Mouse (Mus musculus) stomach, postnatal 0 days (tissue): ENCODE measurements at regions not wholly inside any gene's neighbourhood (a gene's known extent, or its start where the extent isn't known, plus 50 kb on each side); places are given as distances from the start of the nearest gene placed in this dataset.

ENCODE experiments used
- CTCF ChIP-seq: IDR thresholded peaks from 2 replicates; pipeline ENCODE4 v1.5.1; 2016; ENCODE audit warnings: antibody characterized with exemption, low read depth, mild to moderate bottlenecking, moderate library complexity
- EP300 ChIP-seq: optimal IDR thresholded peaks from 2 replicates; pipeline ENCODE3; 2016; ENCODE audit warnings: antibody characterized with exemption

GRCm38 (mm10) chr11:19811992-19812690, 112.0 kb upstream of the Spred2 start:
- TF ChIP-seq CTCF (no peak), EP300 (no peak)
